Mouse (Mus musculus) bone marrow macrophage, adult 2 months (primary cell): ENCODE results near the gene Plbd2. TPM values are rescaled to one million over a fixed set of nuclear protein-coding genes. Genes with fewer than 3 reads are reported as not detected.

Experiments used
- H3K27ac ChIP-seq: 2 replicates; pipeline ENCODE4 v1.5.1; 2012; ENCODE audit warnings: low read depth, low read length; ENCODE audit not compliant: insufficient read depth
- H3K4me1 ChIP-seq: 2 replicates; pipeline ENCODE4 v1.6.1; 2012; ENCODE audit warnings: low read length; ENCODE audit not compliant: control insufficient read depth, insufficient read depth
- H3K4me3 ChIP-seq: 2 replicates; pipeline ENCODE4 v1.5.1; 2012; ENCODE audit warnings: mild to moderate bottlenecking, low read length, moderate library complexity; ENCODE audit not compliant: insufficient read depth
- CTCF ChIP-seq: IDR thresholded peaks from 2 replicates; pipeline ENCODE4 v1.5.1; 2012; ENCODE audit warnings: low read depth, mild to moderate bottlenecking, low read length, moderate library complexity
- POLR2A ChIP-seq: IDR thresholded peaks from 2 replicates; pipeline ENCODE4 v1.6.1; 2012; ENCODE audit warnings: mild to moderate bottlenecking, low read depth, low read length, borderline replicate concordance
- polyA plus RNA-seq: library from polyadenylated mRNA; stranded (reverse); fragments of >200 nt; gene quantifications from 2 replicates; pipeline ENCODE4 v1.2.4, GENCODE M21; 2012; ENCODE audit not compliant: missing spikeins, insufficient read depth, insufficient read length

The Plbd2 gene
- 46.8 and 55.1 TPM in 2 replicates for polyA plus RNA-seq

- H3K4me3 ChIP-seq: peak within 1 kb of the TSS; percentile 99
- no peak; the same call in 1 of the 2 replicates for TF ChIP-seq POLR2A
- no peak for TF ChIP-seq CTCF
- peaks cover 25% of the 10 kb centered on the region for H3K4me1 ChIP-seq
- H3K27ac ChIP-seq: peak within 1 kb of the TSS; percentile 41
These were observed at the start of gene Plbd2 for GRCm38 (mm10) chr5:120503144-120503795. Gene Plbd2, minus strand, starts transcription at chr5:120503625.

GRCm38 (mm10) chr5:120550673-120551072 lies 47.2 kb upstream of the Plbd2 start:
- TF ChIP-seq CTCF (no peak), POLR2A (no peak)
- Histone ChIP-seq H3K4me1 (no peaks in the 10 kb centered on the region), H3K27ac (no peak overlapping the region), H3K4me3 (no peak overlapping the region)

- Histone ChIP-seq H3K4me3 (no peak overlapping the region), H3K4me1 (no peaks in the 10 kb centered on the region), H3K27ac (no peak overlapping the region)
- TF ChIP-seq CTCF (no peak), POLR2A (no peak)
These were observed 46.7 kb upstream of the Plbd2 start for GRCm38 (mm10) chr5:120550137-120550536.

- no peak overlapping the region for H3K27ac ChIP-seq
- no peaks in the 10 kb centered on the region for H3K4me1 ChIP-seq
- no peak for TF ChIP-seq CTCF
- TF ChIP-seq POLR2A: no peak
- no peak overlapping the region for H3K4me3 ChIP-seq
These were observed 44.9 kb upstream of the Plbd2 start for GRCm38 (mm10) chr5:120548236-120548850.

GRCm38 (mm10) chr5:120536632-120537031 lies 33.2 kb upstream of the Plbd2 start:
- Histone ChIP-seq H3K27ac (no peak overlapping the region), H3K4me1 (no peaks in the 10 kb centered on the region), H3K4me3 (no peak overlapping the region)
- no peak for TF ChIP-seq POLR2A
- TF ChIP-seq CTCF: no peak

- no peaks in the 10 kb centered on the region for H3K4me1 ChIP-seq
- no peak overlapping the region for H3K4me3 ChIP-seq
- H3K27ac ChIP-seq: no peak overlapping the region
- TF ChIP-seq POLR2A: no peak
- TF ChIP-seq CTCF: no peak
These were observed 32.6 kb upstream of the Plbd2 start for GRCm38 (mm10) chr5:120536046-120536445.

GRCm38 (mm10) chr5:120534686-120535075 lies 31.3 kb upstream of the Plbd2 start:
- TF ChIP-seq CTCF: no peak
- TF ChIP-seq POLR2A: no peak
- no peak overlapping the region for H3K27ac ChIP-seq
- H3K4me3 ChIP-seq: no peak overlapping the region
- no peaks in the 10 kb centered on the region for H3K4me1 ChIP-seq

- Histone ChIP-seq H3K4me3 (no peak overlapping the region), H3K4me1 (no peaks in the 10 kb centered on the region), H3K27ac (no peak overlapping the region)
- no peak for TF ChIP-seq POLR2A
- TF ChIP-seq CTCF: no peak
These were observed 30.8 kb upstream of the Plbd2 start for GRCm38 (mm10) chr5:120534071-120534685.

- H3K4me3 ChIP-seq: no peak overlapping the region
- no peak overlapping the region for H3K27ac ChIP-seq
- H3K4me1 ChIP-seq: peaks cover 12% of the 10 kb centered on the region
- TF ChIP-seq POLR2A (no peak), CTCF (no peak)
These were observed 28.2 kb upstream of the Plbd2 start for GRCm38 (mm10) chr5:120531631-120532030.
